Mouse (Mus musculus): ENCODE measurements around the gene Nphs1. TPM values are rescaled to one million over a fixed set of nuclear protein-coding genes. Genes with fewer than 3 reads are reported as not detected.
"Not testable (repeated sequence)": the region's sequence is repeated elsewhere in the genome, so short reads cannot be mapped to it uniquely, and the experiment has no call there.

The Nphs1 gene
- polyA plus RNA-seq, 1 experiment, result 1.8 TPM

DNA sequence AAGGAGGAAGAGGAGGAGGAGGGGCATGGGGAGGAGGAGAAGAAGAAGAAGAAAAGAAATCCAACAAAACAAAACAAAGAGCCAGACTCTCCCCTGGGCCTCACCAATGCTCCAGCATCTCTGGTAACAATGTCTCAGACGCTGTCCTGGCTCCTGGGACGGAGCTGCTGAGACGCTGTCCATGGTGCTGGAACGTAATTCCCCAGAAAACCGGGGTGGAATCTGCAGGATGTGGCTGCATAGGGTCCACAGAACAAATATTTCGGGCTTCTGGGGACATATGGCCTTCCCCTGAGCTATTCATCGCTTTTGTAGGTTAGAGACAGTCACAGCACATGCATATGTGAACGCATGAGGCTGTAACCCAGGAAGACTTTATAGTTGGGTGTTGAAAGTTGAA is 26.1 kb downstream of the Nphs1 start:
- Histone ChIP-seq H3K4me3 (ENCODE audit: extremely low read depth, insufficient read depth, insufficient read length) (no peak overlapping the region), H3K27me3 (ENCODE audit: control insufficient read depth, insufficient read depth, low read length) (no peaks in the 10 kb centered on the region), H3K4me1 (ENCODE audit: control insufficient read depth, insufficient read depth, insufficient read length) (no peaks in the 10 kb centered on the region), H3K27ac (ENCODE audit: insufficient read depth, low read length) (no peak overlapping the region), H3K36me3 (ENCODE audit: control insufficient read depth, insufficient read depth, low read length) (no peaks in the 10 kb centered on the region)
- no peak for DNase-seq (ENCODE audit: low read depth in 1 of 2, low spot score in 2 of 2)
- WGBS, result 18% methylated on average over 8 of the region's 8 CpGs
- TF ChIP-seq CTCF (IDR thresholded peaks at IDR 0.05; ENCODE audit: extremely low read depth, insufficient read depth, insufficient read length, insufficient replicate concordance) (no peak), POLR2A (IDR thresholded peaks at IDR 0.05; ENCODE audit: low read depth, low read length) (no peak)

DNA sequence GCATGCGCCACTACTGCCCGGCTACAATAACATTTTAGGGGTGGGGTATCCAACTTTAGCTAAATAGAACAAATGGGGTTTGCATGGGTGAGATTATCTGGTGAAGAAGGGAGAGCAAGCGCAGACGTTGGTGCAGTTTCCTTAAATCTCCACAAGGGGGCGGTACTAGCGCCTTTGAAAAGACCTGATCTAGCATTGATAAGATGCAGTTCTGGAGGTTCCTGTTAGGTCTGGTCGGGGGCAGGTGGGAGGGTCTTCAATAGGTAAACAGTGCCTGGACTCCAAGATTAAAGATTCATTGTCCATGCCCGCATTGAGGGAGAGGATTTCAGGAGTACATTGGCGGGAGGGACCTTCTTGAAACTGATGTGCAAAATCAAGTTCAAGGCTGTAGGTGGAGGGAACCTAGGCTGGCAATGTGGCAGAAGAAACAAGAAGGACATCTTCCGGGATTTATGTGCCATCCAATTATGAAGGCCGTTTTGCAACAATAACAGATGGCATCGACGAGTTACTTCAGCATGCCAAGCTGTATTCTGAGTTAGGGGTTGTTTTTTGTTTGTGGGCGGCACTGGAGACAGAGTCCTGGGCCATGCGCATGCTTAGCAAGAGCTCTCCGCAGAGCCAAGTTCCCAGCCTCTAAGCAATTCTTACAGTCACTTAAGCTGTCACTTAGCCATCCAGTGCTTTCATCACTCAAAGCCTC is 32.3 kb downstream of the Nphs1 start:
- no peaks in the 10 kb centered on the region for H3K4me1 ChIP-seq (ENCODE audit: control insufficient read depth, insufficient read depth, insufficient read length)
- H3K36me3 ChIP-seq (ENCODE audit: control insufficient read depth, insufficient read depth, low read length), result no peaks in the 10 kb centered on the region
- no peak for TF ChIP-seq POLR2A (IDR thresholded peaks at IDR 0.05; ENCODE audit: low read depth, low read length)
- TF ChIP-seq CTCF (IDR thresholded peaks at IDR 0.05; ENCODE audit: extremely low read depth, insufficient read depth, insufficient read length, insufficient replicate concordance), result peak; percentile 33; the same call in 1 of the 2 replicates
- peak; percentile 12 to 26 for DNase-seq (ENCODE audit: low read depth in 1 of 2, low spot score in 2 of 2)
- H3K27ac ChIP-seq (ENCODE audit: insufficient read depth, low read length), result no peak overlapping the region
- 31% methylated on average over 16 of the region's 16 CpGs for WGBS
- H3K4me3 ChIP-seq (ENCODE audit: extremely low read depth, insufficient read depth, insufficient read length), result no peak overlapping the region
- no peaks in the 10 kb centered on the region for H3K27me3 ChIP-seq (ENCODE audit: control insufficient read depth, insufficient read depth, low read length)

- no peaks in the 10 kb centered on the region for H3K27me3 ChIP-seq (ENCODE audit: control insufficient read depth, insufficient read depth, low read length)
- no peak overlapping the region for H3K4me3 ChIP-seq (ENCODE audit: extremely low read depth, insufficient read depth, insufficient read length)
- no peak for DNase-seq (ENCODE audit: low read depth in 1 of 2, low spot score in 2 of 2)
- TF ChIP-seq CTCF (IDR thresholded peaks at IDR 0.05; ENCODE audit: extremely low read depth, insufficient read depth, insufficient read length, insufficient replicate concordance) (no peak), POLR2A (IDR thresholded peaks at IDR 0.05; ENCODE audit: low read depth, low read length) (no peak)
- H3K4me1 ChIP-seq (ENCODE audit: control insufficient read depth, insufficient read depth, insufficient read length), result no peaks in the 10 kb centered on the region
- 30% methylated on average over 6 of the region's 6 CpGs for WGBS
- no peaks in the 10 kb centered on the region for H3K36me3 ChIP-seq (ENCODE audit: control insufficient read depth, insufficient read depth, low read length)
- no peak overlapping the region for H3K27ac ChIP-seq (ENCODE audit: insufficient read depth, low read length)
These were observed 32.8 kb downstream of the Nphs1 start for GRCm38 (mm10) chr7:30490957-30491307.

DNA sequence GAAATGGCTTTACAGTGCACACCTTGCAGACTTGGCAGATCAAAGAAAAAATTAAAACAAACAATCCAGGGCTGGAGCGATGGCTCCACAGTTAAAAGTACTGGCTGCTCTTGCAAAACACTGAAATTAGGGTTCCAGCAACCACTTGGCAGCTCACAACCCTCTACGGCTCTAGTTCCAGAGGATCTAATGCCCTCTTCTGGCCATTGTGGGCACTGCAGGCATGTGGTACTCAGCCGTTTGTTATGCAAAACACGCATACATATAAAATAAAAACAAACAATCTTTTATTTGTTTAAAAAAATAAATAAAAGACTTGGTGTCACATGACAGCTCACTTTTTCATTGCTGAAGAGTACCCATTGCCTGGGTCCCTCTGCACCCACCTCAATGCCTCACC is 34.6 kb downstream of the Nphs1 start:
- DNase-seq (ENCODE audit: low read depth in 1 of 2, low spot score in 2 of 2), result peak; percentile 40 to 66
- Histone ChIP-seq H3K4me1 (ENCODE audit: control insufficient read depth, insufficient read depth, insufficient read length) (no peaks in the 10 kb centered on the region), H3K4me3 (ENCODE audit: extremely low read depth, insufficient read depth, insufficient read length) (no peak overlapping the region), H3K27me3 (ENCODE audit: control insufficient read depth, insufficient read depth, low read length) (no peaks in the 10 kb centered on the region), H3K27ac (ENCODE audit: insufficient read depth, low read length) (no peak overlapping the region), H3K36me3 (ENCODE audit: control insufficient read depth, insufficient read depth, low read length) (no peaks in the 10 kb centered on the region)
- TF ChIP-seq CTCF (IDR thresholded peaks at IDR 0.05; ENCODE audit: extremely low read depth, insufficient read depth, insufficient read length, insufficient replicate concordance), result peak; percentile 55; the same call in 1 of the 2 replicates
- TF ChIP-seq POLR2A (IDR thresholded peaks at IDR 0.05; ENCODE audit: low read depth, low read length), result no peak
- 16% methylated on average over 4 of the region's 4 CpGs for WGBS

DNA sequence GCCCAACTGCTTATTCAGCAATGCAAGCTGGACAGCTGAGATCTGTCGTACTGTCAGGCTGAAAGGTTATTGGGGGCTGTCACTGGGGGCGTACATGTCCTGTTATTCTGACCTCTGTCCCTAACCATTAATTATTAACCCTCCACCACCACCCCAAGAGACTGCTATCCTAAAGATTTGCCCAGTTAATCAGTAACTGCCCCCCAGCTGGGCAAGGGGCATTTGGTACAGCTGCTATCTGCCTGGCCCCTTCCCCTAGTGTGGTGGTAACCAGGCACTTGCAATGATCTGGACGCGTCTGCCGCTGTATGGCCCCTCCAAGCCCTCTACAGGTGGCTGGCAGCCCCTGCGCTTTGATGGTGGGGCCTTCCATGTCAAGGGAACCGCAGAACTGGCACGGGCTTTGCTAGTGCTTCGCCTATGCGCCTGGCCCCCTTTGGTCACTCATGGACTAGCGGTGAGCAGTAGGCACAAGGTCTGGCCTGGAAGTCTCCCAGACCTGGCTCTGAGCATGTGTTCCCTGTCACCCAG is 35.4 kb downstream of the Nphs1 start, which contains the start of gene Prodh2:
Gene Prodh2, plus strand, starts transcription at position 222 of the 531 bp plus-strand sequence.
- Histone ChIP-seq H3K27ac (ENCODE audit: insufficient read depth, low read length) (no peak within 1 kb of the TSS), H3K4me3 (ENCODE audit: extremely low read depth, insufficient read depth, insufficient read length) (no peak within 1 kb of the TSS), H3K27me3 (ENCODE audit: control insufficient read depth, insufficient read depth, low read length) (no peaks in the 10 kb centered on the region), H3K4me1 (ENCODE audit: control insufficient read depth, insufficient read depth, insufficient read length) (no peaks in the 10 kb centered on the region), H3K36me3 (ENCODE audit: control insufficient read depth, insufficient read depth, low read length) (no peaks in the 10 kb centered on the region)
- DNase-seq (ENCODE audit: low read depth in 1 of 2, low spot score in 2 of 2), result no peak
- no peak for TF ChIP-seq CTCF (IDR thresholded peaks at IDR 0.05; ENCODE audit: extremely low read depth, insufficient read depth, insufficient read length, insufficient replicate concordance)
- TF ChIP-seq POLR2A (IDR thresholded peaks at IDR 0.05; ENCODE audit: low read depth, low read length), result no peak
- WGBS, result 60% methylated on average over 11 of the region's 11 CpGs

DNA sequence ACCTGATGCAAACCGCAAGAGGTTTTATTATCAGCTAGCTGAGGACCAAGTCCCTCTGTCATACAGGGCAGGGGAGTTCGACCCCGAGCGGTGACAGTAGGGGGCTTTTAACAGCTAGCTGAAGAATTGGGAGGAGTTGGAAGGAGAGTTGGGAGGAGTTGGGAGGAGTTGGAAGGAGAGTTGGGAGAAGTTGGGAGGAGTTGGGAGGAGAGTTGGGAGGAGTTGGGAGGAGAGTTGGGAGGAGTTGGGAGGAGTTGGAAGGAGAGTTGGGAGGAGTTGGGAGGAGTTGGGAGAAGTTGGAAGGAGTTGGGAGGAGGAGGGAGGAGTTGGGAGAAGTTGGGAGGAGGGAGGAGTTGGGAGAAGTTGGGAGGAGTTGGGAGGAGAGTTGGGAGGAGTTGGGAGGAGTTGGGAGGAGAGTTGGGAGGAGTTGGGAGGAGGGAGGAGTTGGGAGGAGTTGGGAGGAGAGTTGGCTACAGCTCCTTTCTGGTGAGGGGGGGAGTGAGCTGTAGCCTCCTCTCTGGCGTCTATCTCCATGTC is 37.5 kb downstream of the Nphs1 start:
- WGBS, result 50% methylated on average over 5 of the region's 5 CpGs

GRCm38 (mm10) chr7:30501159-30501558 is 43.0 kb downstream of the Nphs1 start:
- H3K36me3 ChIP-seq (ENCODE audit: control insufficient read depth, insufficient read depth, low read length); H3K27me3 ChIP-seq (ENCODE audit: control insufficient read depth, insufficient read depth, low read length); H3K27ac ChIP-seq (ENCODE audit: insufficient read depth, low read length); H3K4me3 ChIP-seq (ENCODE audit: extremely low read depth, insufficient read depth, insufficient read length); H3K4me1 ChIP-seq (ENCODE audit: control insufficient read depth, insufficient read depth, insufficient read length); DNase-seq (ENCODE audit: low read depth in 1 of 2, low spot score in 2 of 2): not testable (repeated sequence)
- 76% methylated on average over 5 of the region's 5 CpGs for WGBS

More for the DNA sequence above, 37.5 kb downstream of the Nphs1 start:
- H3K27me3 ChIP-seq (ENCODE audit: control insufficient read depth, insufficient read depth, low read length); H3K27ac ChIP-seq (ENCODE audit: insufficient read depth, low read length); H3K36me3 ChIP-seq (ENCODE audit: control insufficient read depth, insufficient read depth, low read length); H3K4me3 ChIP-seq (ENCODE audit: extremely low read depth, insufficient read depth, insufficient read length); H3K4me1 ChIP-seq (ENCODE audit: control insufficient read depth, insufficient read depth, insufficient read length); DNase-seq (ENCODE audit: low read depth in 1 of 2, low spot score in 2 of 2): not testable (repeated sequence)
